Mouse (Mus musculus): Measurements from ENCODE around the gene Zfp971.
"Not testable (repeated sequence)": the region's sequence is repeated elsewhere in the genome, so short reads cannot be mapped to it uniquely, and the experiment has no call there.

The Zfp971 gene

DNA sequence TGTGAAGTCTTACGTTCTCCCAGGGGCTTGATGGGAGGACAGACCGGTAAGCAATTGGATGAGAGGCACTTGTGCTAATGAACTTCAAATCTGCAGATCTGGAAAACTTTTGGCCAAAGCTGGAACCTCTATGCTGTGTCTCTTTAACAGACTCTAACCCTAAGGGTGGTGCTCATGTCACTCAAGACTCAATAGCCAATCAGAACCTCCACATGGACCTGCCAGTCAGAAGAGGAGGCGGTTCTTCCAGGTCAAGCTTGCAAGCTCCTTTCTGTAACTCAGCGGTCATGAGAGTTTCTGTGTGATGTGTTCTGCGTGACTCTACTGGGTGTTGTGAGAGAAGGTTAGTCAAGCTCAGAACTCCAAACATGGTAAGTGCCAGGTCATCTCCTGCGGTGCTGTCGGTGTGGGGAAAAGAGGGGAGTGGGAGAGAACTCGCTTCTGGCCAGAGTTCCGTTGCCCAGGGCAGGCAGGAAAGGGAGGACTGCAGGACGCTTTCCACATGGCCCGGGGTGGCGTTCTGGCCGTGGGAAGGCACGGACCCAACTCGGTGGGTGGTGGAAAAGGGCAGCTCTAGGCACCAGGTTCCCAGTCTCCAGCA is at the start of gene Zfp971:
Gene Zfp971, plus strand, starts transcription at position 274 of the 601 bp plus-strand sequence.
- in situ Hi-C loops (cut with MboI; ENCODE audit: low pct_unique_long_range_greater_than_20kb in 1 of 2, low sequenced_read_pairs in 2 of 2, unreplicated experiment in 1 of 2): not testable (repeated sequence)

DNA sequence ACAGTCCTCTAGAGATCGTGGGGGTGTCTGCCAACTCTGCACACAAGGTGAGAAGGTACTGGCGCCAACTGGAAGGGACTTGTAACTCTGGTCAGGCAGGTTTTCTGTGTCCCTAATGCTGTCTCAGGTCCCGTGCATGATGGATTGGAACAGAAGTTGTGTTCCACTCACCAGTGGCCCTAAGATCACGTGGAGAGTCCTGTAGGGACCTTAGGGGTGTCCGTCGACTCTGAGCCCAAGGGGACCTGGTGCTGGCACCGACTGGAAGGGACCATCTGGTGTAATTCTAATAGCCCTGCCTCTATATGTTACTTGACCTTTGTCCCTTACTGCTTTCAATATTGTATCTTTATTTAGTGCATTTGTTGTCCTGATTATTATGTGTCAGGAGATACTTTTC is 48.3 kb upstream of the Zfp971 start:
- in situ Hi-C loops (cut with MboI; ENCODE audit: low pct_unique_long_range_greater_than_20kb in 1 of 2, low sequenced_read_pairs in 2 of 2, unreplicated experiment in 1 of 2): not testable (repeated sequence)

DNA sequence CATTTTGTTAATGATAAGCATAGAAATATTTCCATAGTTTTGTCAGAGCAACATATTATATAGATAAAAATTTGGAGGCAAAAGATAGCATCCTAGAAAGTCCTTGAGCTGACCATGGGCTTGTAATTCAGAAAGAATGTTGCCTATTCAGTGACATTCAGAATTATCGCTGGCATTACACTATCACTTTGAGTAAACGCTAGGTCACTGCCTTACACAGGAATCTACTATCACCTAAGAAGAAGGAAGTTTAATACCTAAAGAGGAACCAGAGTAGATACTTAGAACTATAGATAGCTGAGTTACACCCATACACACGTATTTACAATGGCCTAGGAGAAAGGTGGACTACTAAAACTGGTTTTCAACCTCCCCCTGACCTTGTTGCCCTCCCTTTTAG is 3.6 kb upstream of the Zfp971 start:
- in situ Hi-C loops (cut with MboI; ENCODE audit: low pct_unique_long_range_greater_than_20kb in 1 of 2, low sequenced_read_pairs in 2 of 2, unreplicated experiment in 1 of 2): not testable (repeated sequence)

DNA sequence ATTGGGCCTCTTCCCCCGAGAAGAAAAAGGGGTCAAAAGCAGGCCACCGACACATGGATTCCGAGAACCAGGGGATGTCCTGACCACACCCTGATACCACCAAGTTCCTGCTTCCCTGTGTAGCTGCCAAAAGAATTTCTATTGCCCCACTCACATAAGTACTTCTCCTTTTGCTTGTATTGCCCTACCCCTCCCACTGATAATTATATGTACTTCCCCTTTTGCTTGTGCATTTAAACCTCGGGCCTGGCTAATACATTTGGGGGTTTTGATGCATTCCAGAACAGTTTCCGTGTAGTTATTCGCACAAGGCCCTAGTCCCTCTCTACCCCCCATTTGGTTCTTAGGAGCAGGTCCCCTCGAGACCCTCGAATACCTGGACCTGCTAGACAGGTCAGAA is 2.3 kb upstream of the Zfp971 start:
- in situ Hi-C loops (cut with MboI; ENCODE audit: low pct_unique_long_range_greater_than_20kb in 1 of 2, low sequenced_read_pairs in 2 of 2, unreplicated experiment in 1 of 2): not testable (repeated sequence)

DNA sequence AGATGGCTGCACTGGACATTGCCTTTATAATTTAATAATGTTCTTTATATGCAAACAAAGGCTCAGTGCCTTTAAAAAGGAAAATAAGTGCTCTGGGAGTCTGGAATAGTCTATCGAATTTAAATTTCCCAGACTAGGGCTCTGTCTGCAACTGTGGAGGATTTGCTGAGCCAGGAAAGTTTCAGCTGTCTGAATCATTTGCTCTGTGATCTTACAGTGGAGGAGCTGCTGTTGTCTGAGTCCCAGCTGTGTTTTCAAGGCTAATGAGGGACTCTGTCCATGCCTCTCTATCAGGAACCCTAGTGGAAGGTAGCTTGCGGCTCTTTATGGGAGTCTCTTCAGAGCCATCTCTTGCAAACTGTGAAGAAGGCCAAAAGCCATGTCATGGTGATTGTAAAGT is 777 bp downstream of the Zfp971 start:
- in situ Hi-C loops (cut with MboI; ENCODE audit: low pct_unique_long_range_greater_than_20kb in 1 of 2, low sequenced_read_pairs in 2 of 2, unreplicated experiment in 1 of 2): not testable (repeated sequence)

DNA sequence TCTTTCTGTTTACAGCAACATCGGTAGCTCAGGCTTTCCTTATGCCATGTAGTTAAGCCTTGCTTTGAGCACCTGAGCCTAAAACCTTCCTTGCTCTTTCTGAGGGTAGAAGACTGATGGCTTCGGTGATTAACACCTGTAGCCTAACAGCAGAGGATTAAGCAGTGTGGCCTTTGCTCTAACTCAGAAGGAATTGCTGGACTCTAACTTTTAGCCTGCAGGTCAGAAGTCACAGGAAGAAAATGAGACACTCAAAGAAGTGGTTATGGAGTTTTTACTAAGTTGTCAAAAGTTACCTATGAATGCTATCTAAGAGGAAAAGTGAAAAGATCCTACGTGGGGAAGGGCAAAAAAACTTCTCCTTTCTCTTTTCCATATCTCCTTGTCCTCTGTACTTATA is 4.5 kb downstream of the Zfp971 start:
- in situ Hi-C loops (cut with MboI; ENCODE audit: low pct_unique_long_range_greater_than_20kb in 1 of 2, low sequenced_read_pairs in 2 of 2, unreplicated experiment in 1 of 2): not testable (repeated sequence)

DNA sequence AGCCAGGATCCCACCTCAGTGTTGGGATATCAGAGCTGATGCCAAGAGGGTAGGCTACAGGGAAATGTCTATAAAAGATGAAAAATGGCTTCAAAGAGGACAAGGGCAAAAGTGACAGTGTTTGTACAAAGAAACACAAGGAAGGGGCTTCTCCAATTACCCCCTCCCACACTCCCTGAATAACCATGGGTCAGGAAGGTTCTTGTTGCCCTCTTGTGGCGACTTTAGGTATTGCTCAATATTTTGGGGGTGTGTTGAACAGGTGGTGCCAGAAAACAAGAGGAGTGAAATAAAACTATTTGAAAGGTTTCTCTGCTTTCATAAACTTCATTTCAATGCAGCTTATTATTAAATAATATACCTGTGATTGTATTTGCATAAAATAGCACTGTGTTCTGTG is 35.1 kb downstream of the Zfp971 start:
- in situ Hi-C loops (cut with MboI; ENCODE audit: low pct_unique_long_range_greater_than_20kb in 1 of 2, low sequenced_read_pairs in 2 of 2, unreplicated experiment in 1 of 2): no loop called here

DNA sequence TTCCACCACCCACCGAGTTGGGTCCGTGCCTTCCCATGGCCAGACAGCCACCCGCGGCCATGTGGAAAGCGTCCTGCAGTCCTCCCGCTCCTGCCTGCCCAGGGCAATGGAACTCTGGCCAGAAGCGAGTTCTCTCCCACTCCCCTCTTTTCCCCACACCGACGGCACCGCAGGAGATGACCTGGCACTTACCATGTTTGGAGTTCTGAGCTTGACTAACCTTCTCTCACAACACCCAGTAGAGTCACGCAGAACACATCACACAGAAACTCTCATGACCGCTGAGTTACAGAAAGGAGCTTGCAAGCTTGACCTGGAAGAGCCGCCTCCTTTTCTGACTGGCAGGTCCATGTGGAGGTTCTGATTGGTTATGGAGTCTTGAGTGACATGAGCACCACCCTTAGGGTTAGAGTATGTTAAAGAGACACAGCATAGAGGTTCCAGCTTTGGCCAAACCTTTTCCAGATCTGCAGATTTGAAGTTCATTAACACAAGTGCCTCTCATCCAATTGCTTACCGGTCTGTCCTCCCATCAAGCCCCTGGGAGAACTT is 55.2 kb downstream of the Zfp971 start, which contains the start of gene Zfp931:
Gene Zfp931, minus strand, starts transcription at position 311 of the 552 bp plus-strand sequence.
- in situ Hi-C loops (cut with MboI; ENCODE audit: low pct_unique_long_range_greater_than_20kb in 1 of 2, low sequenced_read_pairs in 2 of 2, unreplicated experiment in 1 of 2): not testable (repeated sequence)
